Mouse (Mus musculus): ENCODE data around the gene Igbp1. TPM values are rescaled to one million over a fixed set of nuclear protein-coding genes. Genes with fewer than 3 reads are reported as not detected.

Gene Igbp1
- polyA plus RNA-seq (2015; fragmentation: Nextera tagmentation; extraction: Ambion mirVana) = 29.0 and 30.1 TPM in 2 replicates

DNA sequence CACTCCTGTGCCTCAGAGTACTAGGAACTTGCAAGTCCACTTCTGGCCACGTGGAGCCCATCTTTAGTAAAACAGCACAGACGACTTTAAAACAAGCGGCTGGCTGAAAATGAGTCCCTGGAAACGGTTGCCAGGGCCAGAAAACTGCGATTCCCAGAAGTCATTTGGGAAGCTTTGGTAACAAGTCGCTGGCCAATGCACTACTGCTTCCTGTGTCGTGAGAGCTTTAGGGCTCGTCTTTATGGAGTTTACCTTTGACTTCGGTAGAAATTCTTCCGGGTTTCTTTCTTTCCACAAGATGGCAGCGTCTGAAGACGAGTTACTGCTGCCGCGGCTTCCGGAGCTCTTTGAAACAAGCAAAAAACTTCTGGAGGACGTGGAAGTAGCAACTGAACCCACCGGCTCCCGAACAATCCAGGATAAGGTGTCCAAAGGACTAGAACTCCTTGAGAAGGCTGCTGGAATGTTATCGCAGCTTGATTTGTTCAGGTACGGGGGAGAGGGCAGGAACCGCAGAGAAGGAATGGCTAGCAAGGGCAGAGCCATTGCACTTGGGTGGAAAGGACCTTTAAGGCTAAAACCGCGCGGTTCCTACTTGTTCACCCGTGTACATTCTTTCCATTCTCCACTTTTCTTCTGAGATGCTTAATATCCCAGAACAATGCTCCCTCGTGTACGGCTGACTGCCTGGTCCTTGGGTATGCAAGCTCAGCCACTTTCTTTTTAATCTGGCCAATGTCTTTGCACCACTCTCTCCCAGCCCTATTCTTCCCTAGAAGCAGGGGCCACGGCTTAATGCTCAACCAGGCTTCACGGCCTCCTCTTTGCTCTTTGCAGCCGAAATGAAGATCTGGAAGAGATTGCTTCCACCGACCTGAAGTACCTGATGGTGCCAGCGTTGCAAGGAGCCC lies at the start of gene Igbp1:
TSS of gene Igbp1 (plus strand) at position 224 of the 911 bp plus-strand sequence.
- peaks cover 24% of the 10 kb centered on the region; the same call in 1 of the 2 replicates for H3K27me3 ChIP-seq
- 24% methylated on average over 32 of the region's 32 CpGs for WGBS
- no peak within 1 kb of the TSS for H3K27ac ChIP-seq
- H3K4me2 ChIP-seq (replicated peaks) = peak within 1 kb of the TSS; percentile 61
- H3K9ac ChIP-seq (replicated peaks) = peak within 1 kb of the TSS; percentile 65
- peak within 1 kb of the TSS; percentile 62 for H3K4me3 ChIP-seq (replicated peaks)
- peaks cover 18% of the 10 kb centered on the region for H3K36me3 ChIP-seq
- H3K4me1 ChIP-seq (replicated peaks) = peaks cover 11% of the 10 kb centered on the region
- no peaks in the 10 kb centered on the region for H3K9me3 ChIP-seq
- peak; percentile 98 for ATAC-seq

DNA sequence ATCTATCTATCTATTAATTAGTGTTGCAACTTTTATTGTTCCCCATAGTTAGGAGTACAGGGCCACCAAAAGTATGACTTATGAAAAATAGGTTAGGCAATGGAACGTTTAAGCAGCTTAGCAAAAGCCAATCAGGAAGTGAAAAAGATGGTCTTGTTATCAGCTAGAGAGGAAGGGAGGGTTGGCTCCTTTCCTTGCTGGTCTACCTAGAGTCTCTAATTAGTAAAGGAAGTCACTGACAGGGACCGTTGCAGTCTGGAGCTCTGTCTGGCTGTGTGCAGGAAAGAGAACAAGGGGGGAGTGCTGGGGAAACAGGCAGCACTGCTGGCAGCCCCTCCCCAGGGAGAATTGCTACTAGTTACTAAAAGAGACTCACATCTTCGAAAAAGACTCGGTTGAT lies 26.0 kb upstream of the Igbp1 start:
- H3K9me3 ChIP-seq = no peaks in the 10 kb centered on the region

DNA sequence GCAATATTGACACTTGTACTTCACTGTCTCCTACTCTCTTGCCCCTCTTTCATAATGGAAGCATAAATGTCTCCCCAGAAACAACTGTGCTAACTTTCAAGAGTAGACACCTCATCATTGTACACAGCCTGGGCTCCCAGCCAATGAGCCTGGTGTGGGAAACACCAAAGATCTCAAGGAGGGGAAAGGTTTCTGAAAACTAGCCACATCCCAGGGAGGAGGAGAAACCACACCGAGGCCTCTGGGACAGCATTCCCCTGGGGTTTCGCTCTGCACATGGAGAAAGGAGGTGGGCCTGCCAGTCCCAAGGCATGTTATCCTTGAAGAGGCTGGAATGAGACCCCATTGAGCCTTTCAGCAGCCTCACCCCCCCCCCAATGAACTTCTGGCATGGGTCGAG lies 24.0 kb upstream of the Igbp1 start:
- Histone ChIP-seq H3K27ac (no peak overlapping the region), H3K9me3 (no peaks in the 10 kb centered on the region), H3K36me3 (no peaks in the 10 kb centered on the region), H3K27me3 (peaks cover 24% of the 10 kb centered on the region; the same call in 1 of the 2 replicates), H3K4me1 (replicated peaks) (no peaks in the 10 kb centered on the region), H3K4me3 (replicated peaks) (no peak overlapping the region), H3K4me2 (replicated peaks) (no peak overlapping the region), H3K9ac (replicated peaks) (no peak overlapping the region)
- no peak for ATAC-seq
- 92% methylated on average over 3 of the region's 3 CpGs for WGBS

More for the DNA sequence above, 26.0 kb upstream of the Igbp1 start:
- Histone ChIP-seq H3K9ac (replicated peaks) (no peak overlapping the region), H3K36me3 (no peaks in the 10 kb centered on the region), H3K4me3 (replicated peaks) (no peak overlapping the region), H3K27me3 (peaks cover 24% of the 10 kb centered on the region; the same call in 1 of the 2 replicates), H3K27ac (no peak overlapping the region), H3K4me2 (replicated peaks) (no peak overlapping the region), H3K4me1 (replicated peaks) (no peaks in the 10 kb centered on the region)
- WGBS = 84% methylated on average over 4 of the region's 4 CpGs
- no peak for ATAC-seq

DNA sequence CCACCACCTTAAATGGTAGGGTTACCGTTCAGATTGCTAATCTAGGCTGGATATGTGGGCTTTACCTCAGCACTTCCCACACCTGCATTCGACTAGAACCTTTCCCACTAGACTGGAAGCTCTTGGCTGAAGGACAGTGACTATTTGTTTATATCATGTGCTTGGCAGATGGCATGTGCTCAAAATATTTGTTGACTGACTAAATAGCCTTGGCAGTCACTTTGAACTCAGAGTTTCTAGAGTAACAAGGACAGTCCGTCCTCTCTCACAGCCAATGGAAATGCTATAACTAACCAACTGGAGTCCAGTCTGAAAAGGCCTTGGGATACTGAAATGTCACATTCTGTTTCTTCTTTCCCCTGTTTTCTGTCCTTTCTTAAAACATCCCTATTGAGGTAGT lies 22.6 kb upstream of the Igbp1 start:
- no peaks in the 10 kb centered on the region for H3K4me1 ChIP-seq (replicated peaks)
- H3K36me3 ChIP-seq = no peaks in the 10 kb centered on the region
- H3K4me2 ChIP-seq (replicated peaks) = no peak overlapping the region
- no peak overlapping the region for H3K27ac ChIP-seq
- 91% methylated on average over 3 of the region's 3 CpGs for WGBS
- H3K4me3 ChIP-seq (replicated peaks) = no peak overlapping the region
- H3K9ac ChIP-seq (replicated peaks) = no peak overlapping the region
- peaks cover 37% of the 10 kb centered on the region; the same call in 1 of the 2 replicates for H3K27me3 ChIP-seq
- H3K9me3 ChIP-seq = no peaks in the 10 kb centered on the region
- ATAC-seq = no peak

DNA sequence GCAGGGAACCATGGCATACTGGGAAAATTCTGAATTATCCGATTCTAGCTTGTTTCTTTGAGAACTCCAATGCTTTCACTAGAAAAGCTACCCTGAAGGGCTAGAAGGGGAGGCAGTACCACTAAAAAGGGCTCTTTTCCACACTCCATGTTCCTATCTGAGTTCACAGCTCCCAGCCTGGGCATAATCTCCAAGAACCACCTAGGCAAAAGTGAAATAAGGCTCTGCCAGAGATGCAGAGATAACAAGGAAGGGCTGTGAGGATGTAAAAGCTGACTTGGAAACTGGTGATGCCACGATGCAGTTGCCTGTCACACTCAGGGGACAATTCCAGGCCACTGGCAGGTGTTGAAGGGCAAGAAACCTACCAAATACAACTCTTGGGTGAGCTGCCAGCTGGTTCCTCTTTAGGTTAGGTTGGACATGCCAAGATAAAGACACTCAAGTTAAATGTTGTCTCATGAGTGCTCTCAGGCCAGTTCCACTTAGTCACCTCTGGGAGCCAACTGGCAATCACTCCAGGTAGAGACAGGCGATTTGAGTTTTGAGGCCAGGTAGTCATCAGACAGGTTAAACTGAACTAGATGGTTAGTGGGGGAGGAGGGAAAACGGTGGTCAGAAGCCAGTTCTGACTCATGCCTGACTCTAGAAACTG lies 18.4 kb upstream of the Igbp1 start:
- no peak for ATAC-seq
- 70% methylated on average over 4 of the region's 4 CpGs for WGBS

DNA sequence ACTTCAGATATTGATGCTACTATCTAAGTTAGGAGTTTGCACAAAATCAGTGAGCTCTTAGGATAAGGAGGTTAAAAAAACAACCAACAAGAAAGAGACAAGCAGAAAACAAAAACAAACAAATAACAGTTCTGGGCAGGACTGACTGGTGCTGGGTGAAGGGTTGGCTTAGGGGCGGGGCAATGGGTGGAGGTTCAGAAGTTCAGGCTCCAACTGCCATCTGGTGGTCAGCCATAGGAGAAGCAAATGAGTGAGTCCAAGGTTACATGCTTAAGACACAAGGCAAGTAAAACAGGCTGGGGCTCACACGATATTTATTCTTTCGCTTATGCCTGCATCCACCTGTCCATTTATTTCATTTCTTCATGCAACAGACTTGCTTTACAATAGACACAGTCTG lies 13.8 kb upstream of the Igbp1 start:
- ATAC-seq = peak; percentile 80
- H3K36me3 ChIP-seq = no peaks in the 10 kb centered on the region
- H3K9me3 ChIP-seq = no peaks in the 10 kb centered on the region
- no peak overlapping the region for H3K27ac ChIP-seq
- no peaks in the 10 kb centered on the region for H3K4me1 ChIP-seq (replicated peaks)
- WGBS = 49% methylated on average over 3 of the region's 3 CpGs
- no peak overlapping the region for H3K9ac ChIP-seq (replicated peaks)
- no peak overlapping the region for H3K4me2 ChIP-seq (replicated peaks)
- H3K27me3 ChIP-seq = peaks cover 11% of the 10 kb centered on the region; the same call in 1 of the 2 replicates
- H3K4me3 ChIP-seq (replicated peaks) = no peak overlapping the region

More for the DNA sequence above, 18.4 kb upstream of the Igbp1 start:
- Histone ChIP-seq H3K27ac (no peak overlapping the region), H3K9me3 (no peaks in the 10 kb centered on the region), H3K9ac (replicated peaks) (no peak overlapping the region), H3K4me3 (replicated peaks) (no peak overlapping the region), H3K36me3 (no peaks in the 10 kb centered on the region), H3K27me3 (peaks cover 18% of the 10 kb centered on the region; the same call in 1 of the 2 replicates), H3K4me2 (replicated peaks) (no peak overlapping the region), H3K4me1 (replicated peaks) (no peaks in the 10 kb centered on the region)

DNA sequence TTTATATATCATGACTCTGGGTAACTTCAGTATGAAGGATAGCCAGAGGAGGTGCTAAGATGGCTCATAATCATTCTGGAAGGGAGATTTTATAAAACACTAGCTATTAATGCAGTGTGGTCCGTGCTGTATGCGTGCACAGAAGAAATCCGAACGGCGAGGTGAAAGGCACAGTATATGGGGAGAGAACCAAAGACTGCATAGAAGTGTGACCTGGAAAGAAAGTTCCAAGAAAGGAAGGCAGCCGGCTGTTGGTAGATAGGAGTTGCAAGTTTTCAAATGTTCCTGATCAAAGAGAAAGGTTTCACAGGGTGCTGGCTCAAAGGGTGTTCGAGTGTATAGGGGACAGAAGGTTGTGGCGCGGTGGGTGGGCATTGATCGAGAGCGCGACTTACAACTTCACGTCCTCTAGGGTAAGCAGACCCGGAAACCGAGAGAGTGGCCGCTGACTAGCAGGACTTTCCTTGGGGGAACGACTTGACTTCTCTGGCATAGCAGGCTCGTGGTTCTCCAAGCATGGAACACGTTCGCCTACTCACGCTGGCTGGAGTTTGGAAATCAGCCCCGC lies 507 bp upstream of the Igbp1 start:
- Histone ChIP-seq H3K4me3 (replicated peaks) (peak overlapping the region; percentile 62), H3K27me3 (peaks cover 26% of the 10 kb centered on the region; the same call in 1 of the 2 replicates), H3K4me1 (replicated peaks) (peaks cover 11% of the 10 kb centered on the region), H3K36me3 (peaks cover 15% of the 10 kb centered on the region), H3K9ac (replicated peaks) (no peak overlapping the region), H3K4me2 (replicated peaks) (peak overlapping the region; percentile 55), H3K9me3 (no peaks in the 10 kb centered on the region), H3K27ac (no peak overlapping the region)
- ATAC-seq = peak; percentile 38
- 22% methylated on average over 22 of the region's 22 CpGs for WGBS

DNA sequence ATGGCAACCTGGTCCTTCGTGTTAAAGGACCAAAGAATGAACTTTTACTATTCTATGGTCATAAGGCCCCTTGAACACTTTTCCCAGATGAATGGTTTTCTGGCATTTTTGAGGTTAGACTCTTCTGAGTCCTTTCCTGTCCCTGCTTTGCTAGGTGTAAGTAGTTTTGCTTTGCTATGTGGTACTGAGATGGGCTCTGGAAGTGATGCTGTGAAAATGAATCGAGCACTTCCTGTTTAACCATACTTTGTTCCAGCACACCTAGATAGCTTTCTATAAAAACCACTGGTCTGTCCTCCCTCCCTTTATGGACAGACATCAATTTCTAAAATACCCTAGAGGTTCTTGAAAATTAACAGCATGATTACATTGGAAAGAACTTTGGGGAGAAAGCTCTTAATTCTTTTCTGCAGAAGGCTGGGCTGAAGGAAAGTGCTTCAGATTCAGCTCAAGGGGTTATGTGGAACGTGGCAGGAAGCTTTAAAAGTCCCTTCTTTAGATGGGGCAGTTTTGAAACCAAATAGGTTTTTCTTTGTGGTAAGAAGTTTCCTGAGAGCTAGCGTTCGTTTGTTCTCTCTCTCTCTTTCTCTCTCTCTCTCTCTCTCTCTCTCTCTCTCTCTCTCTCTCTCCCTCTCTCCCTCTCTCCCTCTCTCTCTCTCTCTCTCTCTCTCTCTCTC lies 10.2 kb downstream of the Igbp1 start:
- no peak overlapping the region for H3K4me3 ChIP-seq (replicated peaks)
- no peak overlapping the region for H3K9ac ChIP-seq (replicated peaks)
- no peaks in the 10 kb centered on the region for H3K9me3 ChIP-seq
- no peak for ATAC-seq
- H3K4me2 ChIP-seq (replicated peaks) = no peak overlapping the region
- H3K36me3 ChIP-seq = peaks cover 12% of the 10 kb centered on the region
- 82% methylated on average over 5 of the region's 5 CpGs for WGBS
- no peaks in the 10 kb centered on the region for H3K4me1 ChIP-seq (replicated peaks)
- peaks cover 13% of the 10 kb centered on the region; the same call in 1 of the 2 replicates for H3K27me3 ChIP-seq
- H3K27ac ChIP-seq = no peak overlapping the region

DNA sequence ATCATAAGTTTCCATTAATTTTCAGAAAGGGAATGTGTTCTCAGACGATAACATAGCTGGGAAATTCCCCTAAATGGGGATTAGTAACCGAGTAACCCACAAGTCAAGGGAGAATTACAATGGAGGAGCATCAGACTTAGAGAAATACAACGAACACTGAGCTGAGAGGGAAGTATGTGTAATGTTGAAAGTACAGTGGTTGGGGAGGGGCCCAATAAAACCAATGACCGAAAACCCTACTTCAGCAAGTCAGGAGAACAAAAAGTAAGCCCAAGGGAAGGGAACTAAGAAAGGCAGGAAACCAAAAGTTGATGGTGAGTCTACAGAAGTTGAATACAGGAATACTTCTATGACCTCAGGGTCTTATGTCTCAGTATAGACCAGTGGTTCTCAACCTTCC lies 14.1 kb downstream of the Igbp1 start:
- Histone ChIP-seq H3K4me3 (replicated peaks) (no peak overlapping the region), H3K9ac (replicated peaks) (no peak overlapping the region), H3K4me2 (replicated peaks) (no peak overlapping the region), H3K9me3 (no peaks in the 10 kb centered on the region), H3K27ac (no peak overlapping the region), H3K36me3 (peaks cover 8% of the 10 kb centered on the region), H3K27me3 (peaks cover 8% of the 10 kb centered on the region; the same call in 1 of the 2 replicates), H3K4me1 (replicated peaks) (no peaks in the 10 kb centered on the region)
- WGBS = 84% methylated on average over 4 of the region's 4 CpGs
- no peak for ATAC-seq

DNA sequence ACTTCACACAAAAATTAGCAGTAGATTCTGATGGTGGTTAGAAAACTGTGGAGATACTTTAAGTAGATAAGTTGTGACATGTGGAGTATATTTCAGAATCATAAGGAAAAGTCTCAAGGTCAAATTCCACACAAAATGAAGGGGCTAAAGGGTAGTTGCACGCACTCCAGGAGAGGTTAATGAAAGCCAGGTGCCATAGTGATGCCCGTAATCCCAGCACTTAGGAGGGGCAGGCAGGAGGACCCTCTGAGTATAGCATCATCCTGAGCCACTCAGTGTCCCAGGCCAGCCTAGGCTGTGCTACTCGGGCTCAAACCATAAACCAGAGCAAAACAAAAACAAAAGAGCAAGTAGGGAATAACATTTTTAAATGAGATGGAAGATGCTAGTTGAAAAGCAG lies 15.8 kb downstream of the Igbp1 start:
- Histone ChIP-seq H3K4me3 (replicated peaks) (no peak overlapping the region), H3K4me2 (replicated peaks) (no peak overlapping the region), H3K9ac (replicated peaks) (no peak overlapping the region), H3K4me1 (replicated peaks) (no peaks in the 10 kb centered on the region), H3K9me3 (no peaks in the 10 kb centered on the region), H3K27me3 (peaks cover 5% of the 10 kb centered on the region; the same call in 1 of the 2 replicates), H3K36me3 (peaks cover 7% of the 10 kb centered on the region), H3K27ac (no peak overlapping the region)
- no peak for ATAC-seq
- WGBS = 93% methylated on average over 3 of the region's 3 CpGs

DNA sequence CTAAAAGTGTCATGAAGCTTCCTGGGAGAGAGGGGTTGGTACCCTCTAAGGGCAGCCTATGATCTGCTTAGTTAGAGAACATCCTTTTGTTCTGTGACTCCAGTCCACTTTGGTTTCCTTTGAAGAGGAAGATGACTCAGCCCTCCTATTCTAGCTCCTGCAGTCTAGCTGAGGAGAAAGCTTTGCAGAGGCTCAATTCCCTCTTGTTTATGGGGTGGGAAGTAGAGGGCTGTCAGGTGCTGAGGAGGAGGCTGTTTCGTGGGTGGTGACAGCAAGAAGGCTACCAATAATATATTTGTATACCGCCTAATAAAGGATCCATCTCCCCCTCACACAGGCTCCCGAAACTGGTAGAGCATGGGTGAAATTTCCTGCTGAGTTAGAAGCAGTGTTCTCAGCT lies 22.6 kb downstream of the Igbp1 start:
- H3K4me1 ChIP-seq (replicated peaks) = no peaks in the 10 kb centered on the region
- 82% methylated on average over 3 of the region's 3 CpGs for WGBS
- no peak for ATAC-seq

More for the DNA sequence above, 22.6 kb downstream of the Igbp1 start:
- Histone ChIP-seq H3K4me3 (replicated peaks) (no peak overlapping the region), H3K27me3 (peaks cover 8% of the 10 kb centered on the region; the same call in 1 of the 2 replicates), H3K9ac (replicated peaks) (no peak overlapping the region), H3K36me3 (0 out of 2 replicates have a peak, but pooled peaks cover 10% of the 10 kb centered on the region), H3K4me2 (replicated peaks) (no peak overlapping the region), H3K27ac (no peak overlapping the region), H3K9me3 (no peaks in the 10 kb centered on the region)

Data from midbrain, embryonic 13.5 days (tissue).